Mouse (Mus musculus) ES-Bruce4 (cell line): ENCODE measurements around the gene Rsph3a.
"Not testable (repeated sequence)": the region's sequence is repeated elsewhere in the genome, so short reads cannot be mapped to it uniquely, and the experiment has no call there.

Experiments
- CTCF ChIP-seq: IDR thresholded peaks from one replicate; pipeline ENCODE4 v1.8.1; 2011; ENCODE audit warnings: low read depth, low read length
- EP300 ChIP-seq: IDR thresholded peaks from 2 replicates; pipeline ENCODE4 v1.6.1; 2011; ENCODE audit warnings: low read depth, low read length; ENCODE audit not compliant: insufficient read depth
- POLR2A ChIP-seq: IDR thresholded peaks from one replicate; pipeline ENCODE4 v1.8.1; 2011; ENCODE audit warnings: low read length; ENCODE audit not compliant: insufficient read depth

GRCm38 (mm10) chr17:7932121-7932520 lies 13.3 kb upstream of the Rsph3a start:
- TF ChIP-seq POLR2A, CTCF, EP300: not testable (repeated sequence)
